Mouse (Mus musculus): ENCODE measurements at regions not wholly inside any gene's neighbourhood (a gene's known extent, or its start where the extent isn't known, plus 50 kb on each side); places are given as distances from the start of the nearest gene placed in this dataset.
"Not testable (repeated sequence)": the region's sequence is repeated elsewhere in the genome, so short reads cannot be mapped to it uniquely, and the experiment has no call there.

GRCm38 (mm10) chr2:78418561-78419338, 449.2 kb upstream of the Ube2e3 start:
- DNase-seq (ENCODE audit: low spot score) = no peak

DNA sequence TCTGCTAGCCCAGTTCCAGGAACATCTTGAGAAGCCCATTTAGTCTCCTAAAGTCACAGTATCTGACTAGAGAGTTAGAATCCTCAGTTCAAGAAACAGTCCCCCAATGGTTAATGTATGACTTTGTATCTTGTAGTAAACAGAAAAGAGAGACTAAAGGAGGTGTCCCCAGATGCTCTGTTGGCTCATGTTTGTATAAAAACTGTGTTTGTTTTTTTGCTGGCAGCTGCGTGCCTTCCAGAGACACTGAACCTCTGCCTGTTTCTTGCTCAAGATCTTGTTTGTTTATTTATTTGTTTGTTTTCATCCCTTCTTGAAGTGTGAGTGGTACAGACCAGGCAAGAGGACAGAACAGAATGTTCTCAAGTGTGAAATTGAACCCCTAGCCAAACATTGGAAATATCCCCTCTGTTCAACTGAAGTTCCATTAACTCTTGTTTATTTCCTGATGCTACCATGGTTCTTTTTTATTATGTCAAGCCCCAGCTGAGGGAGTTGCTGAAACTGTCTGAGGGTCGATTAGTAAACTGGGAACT, 451.3 kb upstream of the Ube2e3 start:
- DNase-seq (ENCODE audit: low spot score) = no peak

DNA sequence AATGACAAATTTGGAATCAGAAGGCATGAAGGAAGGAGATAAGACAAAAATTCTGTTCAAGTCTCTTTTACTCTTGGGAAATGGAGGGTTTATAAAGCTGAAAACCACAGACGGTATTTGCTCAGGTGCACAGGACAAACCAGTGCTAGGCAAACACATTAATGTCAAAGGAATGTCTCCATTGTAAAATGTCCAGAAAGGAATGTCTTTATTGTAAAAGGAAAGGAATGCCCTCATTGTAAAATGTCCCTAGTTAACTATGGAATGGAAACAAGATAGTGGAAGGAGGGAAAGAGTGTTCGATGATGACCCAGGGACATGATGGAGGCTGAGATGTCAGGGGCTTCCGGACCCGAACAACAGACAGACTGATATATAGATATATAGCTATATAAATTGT, 454.9 kb upstream of the Ube2e3 start:
- DNase-seq (ENCODE audit: low spot score) = no peak

GRCm38 (mm10) chr2:78403890-78404289, 457.7 kb upstream of the Cwc22 start:
- DNase-seq (ENCODE audit: low spot score) = no peak

GRCm38 (mm10) chr2:78399236-78399635, 453.1 kb upstream of the Cwc22 start:
- no peak for DNase-seq (ENCODE audit: low spot score)

- no peak for DNase-seq (ENCODE audit: low spot score)
These were observed 450.7 kb upstream of the Cwc22 start for GRCm38 (mm10) chr2:78396924-78397323.

DNA sequence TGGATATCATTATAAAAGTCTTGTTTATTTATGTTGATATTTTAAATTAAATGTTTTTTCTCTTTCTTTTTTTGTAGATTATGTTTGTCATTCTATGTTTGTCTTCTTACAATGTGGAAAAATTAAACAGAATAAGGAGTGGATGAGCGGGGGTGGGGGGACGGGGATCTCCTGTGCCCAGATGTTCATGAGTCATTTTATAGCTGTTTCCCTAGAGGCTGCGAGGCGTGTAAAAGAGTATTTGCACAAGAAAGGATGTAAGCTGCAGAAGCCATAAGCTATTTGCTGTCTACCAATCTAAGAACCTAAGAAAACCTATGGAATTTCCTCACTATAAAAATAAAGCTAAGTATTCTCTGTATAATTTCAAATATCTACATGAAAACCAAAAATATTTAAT, 446.9 kb upstream of the Cwc22 start:
- no peak for DNase-seq (ENCODE audit: low spot score)

GRCm38 (mm10) chr2:78392425-78392824, 446.2 kb upstream of the Cwc22 start:
- DNase-seq (ENCODE audit: low spot score) = no peak

GRCm38 (mm10) chr2:78388001-78388400, 441.8 kb upstream of the Cwc22 start:
- no peak for DNase-seq (ENCODE audit: low spot score)

- no peak for DNase-seq (ENCODE audit: low spot score)
These were observed 435.1 kb upstream of the Cwc22 start for GRCm38 (mm10) chr2:78381234-78381633.

- DNase-seq (ENCODE audit: low spot score) = no peak
These were observed 385.7 kb upstream of the Cwc22 start for GRCm38 (mm10) chr2:78331736-78332475.

DNA sequence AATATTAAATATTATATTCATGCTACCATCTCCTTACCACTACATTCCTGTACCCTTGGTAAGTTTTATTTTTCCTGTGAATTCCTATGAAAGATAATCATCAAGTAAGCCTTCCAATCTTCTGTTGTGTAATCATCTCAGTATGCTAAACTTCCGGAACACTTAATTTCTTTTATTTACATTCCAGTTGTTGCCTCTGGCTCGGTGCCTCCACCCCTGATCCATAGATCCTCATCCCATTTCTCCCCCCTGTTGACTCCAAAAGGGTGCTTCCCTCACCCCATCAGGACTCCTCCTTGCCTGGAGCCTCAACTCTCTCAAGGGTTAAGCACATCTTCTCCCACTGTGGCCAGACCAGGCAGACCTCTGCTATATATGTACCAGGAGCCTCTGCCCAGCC, 379.9 kb upstream of the Cwc22 start:
- DNase-seq (ENCODE audit: low spot score) = no peak

DNA sequence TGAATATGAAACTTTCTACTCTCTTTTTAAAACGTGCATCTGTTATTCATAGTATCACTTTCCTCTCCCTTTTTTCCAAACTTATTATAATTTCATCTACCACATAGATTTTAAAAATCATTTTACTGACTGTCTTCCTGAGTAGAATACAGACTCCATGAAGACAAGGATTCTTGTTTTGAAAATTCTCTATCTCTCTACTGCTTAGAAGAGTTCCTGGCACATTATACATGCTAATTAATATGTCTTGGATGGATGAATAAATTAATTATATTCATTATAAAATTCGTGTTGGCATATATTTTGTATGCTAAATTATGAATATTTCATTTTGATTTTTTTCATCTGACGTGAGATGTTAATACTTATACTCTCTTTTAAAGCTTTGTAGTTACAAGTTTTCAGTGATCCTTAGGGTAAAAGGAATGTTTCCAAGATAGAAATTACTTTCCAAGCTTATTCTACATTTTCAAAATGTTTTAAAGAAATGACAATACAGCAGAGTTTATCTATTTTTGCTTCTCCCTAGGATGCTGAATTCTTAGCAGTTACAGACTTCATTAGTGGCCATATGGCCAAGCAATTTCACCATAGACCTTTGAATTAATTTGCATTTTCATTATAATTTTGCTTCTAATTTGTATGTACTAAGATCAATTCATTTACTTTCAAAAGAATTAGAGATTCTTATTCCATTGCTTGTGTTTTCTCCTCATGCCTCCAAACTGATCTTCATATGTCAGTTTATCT, 376.2 kb upstream of the Cwc22 start:
- DNase-seq (ENCODE audit: low spot score) = no peak

DNA sequence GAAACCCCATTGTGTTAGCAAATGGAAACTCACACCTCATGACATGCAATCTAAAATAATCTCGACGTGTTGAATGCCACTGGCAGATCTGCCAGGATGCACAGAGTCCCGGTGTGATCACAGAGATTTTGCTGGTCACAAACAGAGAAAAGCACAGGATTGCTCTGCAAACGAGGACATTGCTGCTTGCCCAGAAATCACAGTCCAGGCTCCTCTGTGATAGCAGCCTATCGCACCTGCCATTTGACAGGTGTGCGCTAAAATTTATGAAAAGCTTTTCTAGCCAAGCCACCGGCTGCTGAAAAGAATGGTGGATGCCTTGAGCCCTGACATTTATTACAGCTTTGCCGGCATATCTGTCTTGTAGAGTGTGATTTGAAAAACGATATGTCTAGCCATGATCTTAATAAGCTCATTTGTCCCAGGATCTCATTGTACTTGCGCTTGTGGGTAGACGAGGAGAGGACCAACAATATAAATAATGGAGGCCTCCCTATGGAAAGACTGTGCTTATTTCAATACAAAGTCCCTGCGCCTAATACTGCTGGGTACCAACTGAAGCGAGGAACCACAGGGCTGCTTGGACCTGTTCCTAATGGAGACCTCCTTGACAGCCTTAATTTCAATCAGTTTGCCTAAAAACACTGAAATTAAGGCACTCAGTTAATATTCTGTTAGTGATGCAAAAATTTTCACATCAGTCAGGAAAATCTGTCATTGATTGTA, 365.8 kb upstream of the Cwc22 start:
- DNase-seq (ENCODE audit: low spot score) = no peak

DNA sequence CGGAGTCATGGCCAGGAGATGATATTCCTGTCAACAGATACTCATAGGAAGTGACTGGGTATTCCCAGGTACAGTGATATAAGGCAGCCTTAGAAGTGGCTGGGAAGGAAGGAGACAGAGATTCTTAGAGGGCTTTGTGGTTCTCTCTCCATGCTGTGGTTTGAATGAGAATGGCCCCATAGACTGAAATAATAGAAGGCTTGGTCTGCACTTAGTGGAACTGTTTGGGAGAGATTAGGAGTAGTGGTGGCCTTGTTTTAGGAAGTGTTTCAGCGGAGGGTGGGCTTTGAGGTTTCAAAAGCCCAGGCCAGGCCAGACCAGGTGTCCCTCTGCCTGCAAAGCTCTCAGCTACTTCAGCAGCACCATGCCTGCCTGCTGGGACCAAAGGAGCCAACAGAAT, 363.2 kb upstream of the Cwc22 start:
- DNase-seq (ENCODE audit: low spot score) = no peak

- no peak for DNase-seq (ENCODE audit: low spot score)
These were observed 360.7 kb upstream of the Cwc22 start for GRCm38 (mm10) chr2:78306897-78307296.

DNA sequence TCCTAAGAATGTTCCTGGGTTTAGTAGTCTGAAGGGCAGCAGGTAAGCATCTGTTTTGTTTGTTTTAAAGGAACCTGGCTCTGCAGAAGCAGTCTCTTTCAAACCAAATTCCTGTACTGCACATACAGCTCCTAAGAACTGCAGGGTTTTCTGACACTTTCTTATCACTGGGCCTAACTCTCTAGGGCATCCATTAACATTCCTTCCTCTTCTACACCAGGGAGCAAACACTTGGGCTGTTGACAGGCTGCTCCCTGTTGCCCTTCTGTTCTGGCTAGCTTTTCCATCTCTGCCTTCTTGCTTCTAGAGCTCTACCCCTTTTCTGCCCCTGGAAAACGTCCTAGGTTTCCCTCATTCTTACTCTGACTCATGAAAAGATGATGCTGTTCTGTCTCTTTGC, 345.5 kb upstream of the Cwc22 start:
- no peak for DNase-seq (ENCODE audit: low spot score)

DNA sequence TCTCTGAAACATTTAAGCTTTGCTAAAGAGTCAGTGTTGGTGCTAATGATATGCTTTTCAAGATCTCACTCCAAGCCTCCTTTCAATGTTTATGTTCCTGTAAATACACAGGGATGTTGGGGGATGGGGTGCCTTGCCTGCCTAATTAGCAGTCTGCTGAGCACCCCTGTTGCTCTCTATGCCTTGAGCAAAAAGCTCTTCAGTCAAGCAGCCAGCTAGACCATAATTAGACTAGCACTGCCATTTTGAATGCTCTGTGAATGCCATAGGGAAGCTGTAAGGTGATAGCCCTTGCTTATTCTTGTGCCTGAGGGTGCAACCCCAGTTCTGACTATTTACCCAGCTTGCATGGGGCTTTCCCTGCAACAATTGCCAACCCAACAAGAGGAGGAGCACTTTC, 338.6 kb upstream of the Cwc22 start:
- DNase-seq (ENCODE audit: low spot score) = no peak

GRCm38 (mm10) chr2:78283605-78284004, 337.4 kb upstream of the Cwc22 start:
- DNase-seq (ENCODE audit: low spot score) = no peak

DNA sequence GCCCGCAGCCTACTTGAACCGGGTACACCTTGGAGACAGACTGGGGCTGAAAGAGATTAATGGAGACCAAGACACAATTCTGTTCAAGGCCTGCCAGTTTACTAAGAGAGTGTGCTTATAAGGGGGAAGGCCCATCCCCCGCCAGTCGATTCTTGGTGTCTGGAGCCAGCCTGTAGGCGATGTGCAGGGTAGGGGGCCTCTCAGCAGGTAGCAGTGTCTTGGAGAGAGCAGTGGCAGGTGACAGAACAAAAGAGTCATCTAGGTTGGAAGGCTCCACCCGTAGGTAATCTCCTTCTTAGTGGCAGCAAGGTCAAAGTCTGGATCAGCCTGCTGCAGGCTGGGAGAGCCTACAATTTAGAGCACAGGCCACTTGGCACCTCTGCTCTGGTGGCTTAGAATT, 335.7 kb upstream of the Cwc22 start:
- not testable (repeated sequence) for DNase-seq (ENCODE audit: low spot score)

DNA sequence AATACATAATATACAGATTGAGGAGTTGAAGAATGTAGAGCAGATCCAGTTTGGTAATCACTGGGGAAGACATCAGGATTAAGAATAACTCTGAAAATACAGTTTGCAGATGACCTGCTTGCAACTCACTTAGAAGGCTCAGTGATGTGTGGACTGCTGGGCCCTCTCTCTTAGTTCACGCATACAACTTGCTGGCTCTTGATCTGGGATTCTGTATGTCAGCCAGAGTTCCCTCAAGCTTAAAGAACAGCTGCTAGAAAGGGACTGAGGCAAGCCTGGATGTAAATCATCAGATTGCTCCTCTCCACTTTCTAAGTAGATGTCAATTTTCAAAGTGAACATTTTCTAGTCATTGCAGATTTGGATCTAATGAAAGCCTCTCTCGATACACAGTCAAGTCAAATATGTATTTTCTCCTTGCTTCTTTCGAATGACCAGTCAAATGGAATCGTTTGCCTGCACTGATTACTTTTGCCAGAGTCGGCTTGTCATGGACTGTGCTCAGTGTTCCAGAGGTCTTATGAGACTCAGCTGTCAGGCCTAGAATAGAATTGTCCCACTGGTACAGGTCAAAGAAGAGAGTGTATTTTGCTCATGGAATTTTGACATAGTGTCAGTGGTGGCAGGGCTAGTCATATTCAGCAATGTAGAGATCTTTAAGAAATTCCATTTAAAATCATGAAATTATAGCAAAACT, 334.2 kb upstream of the Cwc22 start:
- DNase-seq (ENCODE audit: low spot score) = no peak

Measured in c-Kit-positive CD71-positive TER-119-positive erythroid progenitor cells, embryonic 14.5 days (primary cell).